Mouse (Mus musculus): ENCODE data around the gene Ankmy1. TPM values are rescaled to one million over a fixed set of nuclear protein-coding genes. Genes with fewer than 3 reads are reported as not detected.

Ankmy1 gene
- polyA plus RNA-seq, 1 experiment: 0.75 TPM

DNA sequence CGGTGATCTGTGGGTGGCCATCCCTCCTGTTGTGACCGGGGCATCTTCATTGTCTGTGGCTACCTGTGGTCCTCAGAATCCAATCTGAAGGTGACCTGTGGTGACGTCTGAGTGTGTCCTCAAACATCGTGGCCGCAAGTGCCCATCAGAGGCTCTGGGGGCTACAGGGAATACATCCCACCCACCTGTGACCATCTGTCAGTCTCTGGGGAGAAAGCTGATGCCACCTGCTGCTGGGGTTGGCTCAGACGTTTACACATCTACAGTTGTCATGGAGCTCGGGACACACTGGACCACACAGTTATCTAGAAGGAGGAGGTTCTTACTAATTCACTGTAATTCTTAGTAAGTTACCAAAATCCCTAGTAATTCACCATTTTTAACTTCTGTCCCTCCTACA lies 63.5 kb downstream of the Ankmy1 start:
- DNase-seq: no peak
- WGBS: 87% methylated on average over 7 of the region's 7 CpGs
- Histone ChIP-seq H3K27ac (ENCODE audit: insufficient read depth, low read depth, low read length) (no peak overlapping the region), H3K4me3 (ENCODE audit: insufficient read depth, low read depth, low read length) (no peak overlapping the region), H3K4me1 (ENCODE audit: control insufficient read depth, insufficient read depth, low read length) (no peaks in the 10 kb centered on the region), H3K27me3 (replicated peaks; ENCODE audit: control insufficient read depth, insufficient read depth, low read length) (no peaks in the 10 kb centered on the region), H3K36me3 (ENCODE audit: control insufficient read depth, insufficient read depth, low read length) (no peaks in the 10 kb centered on the region)
- TF ChIP-seq POLR2A (IDR thresholded peaks at IDR 0.05; ENCODE audit: low read depth, low read length): no peak
- no peak for TF ChIP-seq CTCF (conservative IDR thresholded peaks at IDR 0.05; ENCODE audit: insufficient read depth, insufficient read length, low read depth, low read length)

DNA sequence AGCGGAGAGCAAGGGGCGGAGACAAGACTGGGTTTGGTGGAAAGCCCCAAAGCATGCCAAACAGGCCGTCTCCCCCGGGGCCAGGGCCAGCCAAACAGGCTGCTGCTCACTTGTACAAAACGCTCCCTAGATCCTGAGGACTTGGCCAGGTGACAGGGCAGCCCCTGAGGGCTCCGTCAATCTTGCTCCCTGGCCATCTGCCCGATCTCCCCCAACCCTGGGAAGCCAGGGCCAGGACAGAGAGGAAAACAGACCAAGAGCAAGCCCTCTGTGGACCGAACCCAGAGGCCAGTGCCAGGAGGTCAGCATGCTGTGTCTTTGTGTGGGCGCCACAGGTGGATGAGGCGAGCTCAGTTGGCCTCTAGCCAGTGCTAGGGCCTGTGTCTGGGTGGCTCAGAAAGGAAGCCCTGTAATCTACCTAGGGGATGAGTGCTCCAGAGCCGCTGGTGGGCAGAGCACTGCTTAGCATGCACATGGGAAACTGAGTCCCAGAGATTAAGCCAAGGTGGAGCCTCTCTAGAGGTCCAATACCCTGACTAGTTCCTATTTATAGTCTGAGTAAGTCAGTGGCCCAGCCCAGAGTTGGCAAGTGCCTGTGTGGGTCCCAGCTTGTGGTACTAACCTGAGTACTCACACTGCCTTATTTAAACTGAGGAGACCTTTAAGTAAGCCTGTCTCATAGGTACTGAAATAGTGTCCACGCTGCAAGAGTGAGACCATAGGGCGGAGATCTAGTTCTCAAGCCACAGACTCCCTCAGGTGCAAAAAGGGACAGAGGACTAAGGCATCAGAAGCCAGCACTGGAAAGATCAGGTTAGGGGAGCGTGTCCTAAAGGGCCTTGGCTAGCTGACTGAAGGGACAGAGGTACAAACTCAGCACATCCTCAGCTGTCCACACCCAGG lies 64.5 kb downstream of the Ankmy1 start:
- no peak overlapping the region for H3K27ac ChIP-seq (ENCODE audit: insufficient read depth, low read depth, low read length)
- H3K27me3 ChIP-seq (replicated peaks; ENCODE audit: control insufficient read depth, insufficient read depth, low read length): no peaks in the 10 kb centered on the region
- DNase-seq: peak; percentile 7

DNA sequence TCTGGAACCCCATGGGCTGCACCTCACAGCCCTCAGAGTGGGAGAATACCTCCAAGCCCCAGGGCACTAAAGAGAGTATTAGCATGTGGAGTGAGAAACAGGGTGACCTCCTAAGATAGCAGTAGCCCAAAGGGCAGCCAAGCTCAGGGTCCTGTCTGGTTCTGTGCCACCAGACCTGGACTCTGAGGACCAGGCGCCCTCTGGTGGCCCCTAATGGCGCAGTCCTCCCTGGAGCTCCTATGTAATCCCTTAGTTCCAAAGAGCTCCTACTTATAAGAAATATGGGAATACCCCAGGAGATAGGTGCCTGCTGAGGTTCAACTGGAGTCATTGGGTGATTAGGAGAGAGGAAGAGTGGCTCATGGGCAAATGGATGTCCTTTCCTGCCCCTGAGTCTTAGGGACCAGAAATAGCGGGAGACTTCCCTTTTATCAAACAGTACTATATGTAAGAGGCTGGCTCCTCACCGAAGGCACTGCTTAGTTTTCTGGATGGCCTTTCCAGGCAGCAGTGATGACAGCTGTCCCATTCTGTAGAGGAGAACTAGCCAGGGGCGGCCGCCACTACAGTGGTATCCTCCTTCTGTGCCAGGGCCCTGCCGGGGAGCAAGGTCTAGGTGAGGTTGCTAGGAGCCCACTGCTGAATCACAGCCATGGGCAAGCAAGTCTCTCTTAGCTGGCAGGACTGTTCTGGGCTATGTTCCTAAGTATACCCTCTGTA lies 68.6 kb downstream of the Ankmy1 start:
- no peaks in the 10 kb centered on the region for H3K4me1 ChIP-seq (ENCODE audit: control insufficient read depth, insufficient read depth, low read length)
- DNase-seq: peak; percentile 84
- TF ChIP-seq CTCF (conservative IDR thresholded peaks at IDR 0.05; ENCODE audit: insufficient read depth, insufficient read length, low read depth, low read length): peak; percentile 83
- TF ChIP-seq POLR2A (IDR thresholded peaks at IDR 0.05; ENCODE audit: low read depth, low read length): no peak
- 51% methylated on average over 7 of the region's 7 CpGs for WGBS
- no peak overlapping the region for H3K4me3 ChIP-seq (ENCODE audit: insufficient read depth, low read depth, low read length)
- no peak overlapping the region for H3K27ac ChIP-seq (ENCODE audit: insufficient read depth, low read depth, low read length)
- no peaks in the 10 kb centered on the region for H3K36me3 ChIP-seq (ENCODE audit: control insufficient read depth, insufficient read depth, low read length)
- no peaks in the 10 kb centered on the region for H3K27me3 ChIP-seq (replicated peaks; ENCODE audit: control insufficient read depth, insufficient read depth, low read length)

More for the DNA sequence above, 64.5 kb downstream of the Ankmy1 start:
- Histone ChIP-seq H3K36me3 (ENCODE audit: control insufficient read depth, insufficient read depth, low read length) (no peaks in the 10 kb centered on the region), H3K4me3 (ENCODE audit: insufficient read depth, low read depth, low read length) (no peak overlapping the region), H3K4me1 (ENCODE audit: control insufficient read depth, insufficient read depth, low read length) (no peaks in the 10 kb centered on the region)
- WGBS: 69% methylated on average over 14 of the region's 14 CpGs
- TF ChIP-seq POLR2A (IDR thresholded peaks at IDR 0.05; ENCODE audit: low read depth, low read length): no peak
- no peak for TF ChIP-seq CTCF (conservative IDR thresholded peaks at IDR 0.05; ENCODE audit: insufficient read depth, insufficient read length, low read depth, low read length)

DNA sequence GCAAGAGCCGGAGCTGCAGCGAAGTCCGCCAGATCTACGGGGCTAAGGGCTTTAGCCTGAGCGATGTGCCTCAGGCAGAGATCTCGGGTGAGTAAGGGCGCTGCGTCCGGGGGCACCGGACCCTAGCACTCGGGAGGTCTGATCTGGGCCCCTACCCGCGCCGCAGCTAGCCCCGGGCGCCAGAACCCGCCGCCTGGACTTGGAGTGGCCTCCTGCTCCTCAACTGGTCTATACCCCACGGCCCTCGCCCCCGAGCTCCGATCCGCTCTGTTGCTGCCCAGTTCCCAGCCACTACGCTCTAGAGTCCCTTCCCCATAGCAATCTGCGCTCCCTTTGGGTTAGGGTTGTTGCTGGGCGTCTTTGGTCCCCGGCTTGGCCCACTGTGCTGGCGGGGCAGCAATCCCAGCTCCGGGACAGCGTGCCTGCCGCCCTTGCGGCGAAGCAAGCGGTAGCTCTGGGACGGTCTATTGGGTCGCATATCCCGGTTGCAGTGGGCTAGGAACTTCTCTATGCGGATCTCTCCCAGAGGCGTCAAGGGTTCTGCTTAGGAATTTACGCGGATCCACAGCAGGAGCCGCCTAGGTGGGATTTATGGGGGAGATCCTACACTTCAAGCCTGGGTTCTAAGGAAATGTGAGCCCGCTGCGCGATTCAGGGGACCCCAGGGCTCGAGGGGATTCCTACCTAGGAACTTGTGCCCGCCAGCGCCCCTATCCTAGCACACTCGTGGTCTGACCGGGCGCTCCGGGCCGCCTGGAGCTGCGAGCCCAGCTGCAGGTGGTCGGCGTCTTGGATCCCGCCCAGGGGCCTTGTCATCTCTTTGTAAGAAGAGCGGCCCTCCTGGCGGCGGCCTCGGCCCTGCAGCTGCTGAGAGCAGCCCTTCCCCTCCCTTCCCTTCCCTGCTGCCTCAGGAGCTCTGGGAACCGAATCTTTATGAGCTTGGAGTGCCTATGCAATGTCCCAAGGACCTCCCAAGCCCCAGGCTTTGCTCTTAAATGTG lies 70.4 kb downstream of the Ankmy1 start:
- Histone ChIP-seq H3K27ac (ENCODE audit: insufficient read depth, low read depth, low read length) (no peak overlapping the region), H3K27me3 (replicated peaks; ENCODE audit: control insufficient read depth, insufficient read depth, low read length) (no peaks in the 10 kb centered on the region), H3K4me1 (ENCODE audit: control insufficient read depth, insufficient read depth, low read length) (no peaks in the 10 kb centered on the region), H3K36me3 (ENCODE audit: control insufficient read depth, insufficient read depth, low read length) (no peaks in the 10 kb centered on the region), H3K4me3 (ENCODE audit: insufficient read depth, low read depth, low read length) (peak overlapping the region; percentile 69)
- TF ChIP-seq POLR2A (IDR thresholded peaks at IDR 0.05; ENCODE audit: low read depth, low read length) (no peak), CTCF (conservative IDR thresholded peaks at IDR 0.05; ENCODE audit: insufficient read depth, insufficient read length, low read depth, low read length) (no peak)
- 8% methylated on average over 62 of the region's 62 CpGs for WGBS
- DNase-seq: peak; percentile 20

DNA sequence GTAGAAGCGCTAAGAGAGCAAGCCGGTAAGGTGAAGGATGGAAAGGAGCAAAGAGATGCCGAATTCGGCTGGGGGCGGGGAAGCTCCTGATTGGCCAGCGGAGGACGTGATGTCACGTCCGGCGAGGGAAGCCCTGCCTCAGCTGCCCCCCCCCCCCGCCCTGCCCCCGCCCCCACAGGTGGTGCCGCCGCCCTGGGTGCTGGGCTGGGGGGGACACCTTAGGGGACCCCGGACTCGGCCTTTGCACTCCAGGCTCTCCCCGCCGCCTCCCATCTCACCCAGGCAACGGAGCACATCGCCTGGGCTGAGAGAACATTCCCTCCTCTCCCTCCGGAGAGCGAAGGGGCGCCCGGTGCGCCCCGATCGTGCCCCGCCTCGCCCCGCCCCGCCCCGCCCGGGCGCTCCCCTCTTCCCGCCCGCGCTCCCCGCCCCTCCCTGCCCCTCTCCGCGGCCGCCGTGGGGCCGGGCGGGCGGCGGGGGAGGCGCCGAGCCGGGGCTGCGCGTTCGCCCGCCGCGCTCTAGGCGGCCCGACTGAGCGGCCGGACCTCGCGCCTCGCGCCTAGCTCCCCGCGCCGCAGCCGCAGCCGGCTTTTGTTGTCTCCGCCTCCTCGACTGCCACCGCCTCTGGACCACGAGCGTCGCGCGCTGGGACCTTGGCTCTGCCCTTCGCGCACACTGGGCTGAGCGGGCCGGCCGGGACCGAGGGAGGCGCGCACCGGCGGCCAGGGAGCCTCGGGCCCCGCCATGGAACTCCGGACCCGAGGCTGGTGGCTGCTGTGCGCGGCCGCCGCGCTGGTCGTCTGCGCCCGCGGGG lies 71.3 kb downstream of the Ankmy1 start, which contains the start of gene Gpc1:
Gene Gpc1 (plus strand): TSS at position 458 of the 814 bp plus-strand sequence.
- no peak for TF ChIP-seq CTCF (conservative IDR thresholded peaks at IDR 0.05; ENCODE audit: insufficient read depth, insufficient read length, low read depth, low read length)
- TF ChIP-seq POLR2A (IDR thresholded peaks at IDR 0.05; ENCODE audit: low read depth, low read length): no peak

More for the DNA sequence above, 71.3 kb downstream of the Ankmy1 start, which contains the start of gene Gpc1:
- Histone ChIP-seq H3K4me3 (ENCODE audit: insufficient read depth, low read depth, low read length) (peak within 1 kb of the TSS; percentile 69), H3K27ac (ENCODE audit: insufficient read depth, low read depth, low read length) (peak within 1 kb of the TSS; percentile 62; the same call in 1 of the 2 replicates), H3K4me1 (ENCODE audit: control insufficient read depth, insufficient read depth, low read length) (no peaks in the 10 kb centered on the region), H3K36me3 (ENCODE audit: control insufficient read depth, insufficient read depth, low read length) (no peaks in the 10 kb centered on the region), H3K27me3 (replicated peaks; ENCODE audit: control insufficient read depth, insufficient read depth, low read length) (no peaks in the 10 kb centered on the region)
- 1% methylated on average over 67 of the region's 99 CpGs for WGBS
- DNase-seq: peak; percentile 82

Measured in kidney, adult 2 months (tissue).